Mouse (Mus musculus) heart, postnatal 10 days (tissue): ENCODE measurements around the gene Spata45. TPM values are rescaled to one million over a fixed set of nuclear protein-coding genes. Genes with fewer than 3 reads are reported as not detected.
"Not testable (repeated sequence)": the region's sequence is repeated elsewhere in the genome, so short reads cannot be mapped to it uniquely, and the experiment has no call there.

Source experiments
- DNase-seq, 2 experiments: peaks; one replicate each; pipeline ENCODE4 v3.0.0; 2021
- intact Hi-C: fragments of 180-260 bp; cut with DNase I; formaldehyde crosslinking; loops from one replicate; pipeline ENCODE4 v1.15.1; 2025
- total RNA-seq, 2 experiments: library from RNA; stranded (reverse); gene quantifications; 2 replicates each; pipeline ENCODE4 v1.2.3; 2021

Gene Spata45
- total RNA-seq: not detected

GRCm38 (mm10) chr1:191036554-191037334, at the start of gene Spata45:
TSS of gene Spata45 (plus strand) at chr1:191036639.
- DNase-seq: no peak
- intact Hi-C loops: no loop called here

- intact Hi-C loops: loop anchor here (1.0 to 5.0 kb wide), 2 partner anchors 12 to 47 kb away; no protein-coding TSS in a partner anchor
- no peak for DNase-seq
Measured at GRCm38 (mm10) chr1:190989437-190990082, 46.9 kb upstream of the Spata45 start.

GRCm38 (mm10) chr1:190995548-190995947, 40.9 kb upstream of the Spata45 start:
- peak; percentile 66 to 71 for DNase-seq
- intact Hi-C loops: no loop called here

- intact Hi-C loops: no loop called here
Measured at GRCm38 (mm10) chr1:190996346-190996877, 40.0 kb upstream of the Spata45 start.

GRCm38 (mm10) chr1:190998027-190998426, 38.4 kb upstream of the Spata45 start:
- no peak for DNase-seq
- intact Hi-C loops: no loop called here

More at GRCm38 (mm10) chr1:190996346-190996877, 40.0 kb upstream of the Spata45 start:
- peak in 1 of 2 experiments; percentile 14 for DNase-seq

GRCm38 (mm10) chr1:191000686-191001085, 35.8 kb upstream of the Spata45 start:
- intact Hi-C loops: loop anchor here (5.0 kb wide), 1 partner anchor 77 kb away; no protein-coding TSS in a partner anchor
- no peak for DNase-seq

- intact Hi-C loops: loop anchor here (5.0 kb wide), 1 partner anchor 75 kb away; no protein-coding TSS in a partner anchor
Measured at GRCm38 (mm10) chr1:191002201-191002600, 34.2 kb upstream of the Spata45 start.

GRCm38 (mm10) chr1:191008707-191009106, 27.7 kb upstream of the Spata45 start:
- no peak for DNase-seq
- intact Hi-C loops: no loop called here

More at GRCm38 (mm10) chr1:191002201-191002600, 34.2 kb upstream of the Spata45 start:
- no peak for DNase-seq

- intact Hi-C loops: loop anchor here (5.0 kb wide), 1 partner anchor 118 kb away; no protein-coding TSS in a partner anchor
- no peak for DNase-seq
Measured at GRCm38 (mm10) chr1:191014271-191014670, 22.2 kb upstream of the Spata45 start.

- no peak for DNase-seq
- intact Hi-C loops: no loop called here
Measured at GRCm38 (mm10) chr1:191019803-191020202, 16.6 kb upstream of the Spata45 start.

GRCm38 (mm10) chr1:191020217-191020924, 16.1 kb upstream of the Spata45 start:
- intact Hi-C loops: no loop called here
- no peak for DNase-seq

GRCm38 (mm10) chr1:191021016-191021415, 15.4 kb upstream of the Spata45 start:
- intact Hi-C loops: no loop called here
- no peak for DNase-seq

- intact Hi-C loops: no loop called here
- no peak for DNase-seq
Measured at GRCm38 (mm10) chr1:191023140-191023539, 13.3 kb upstream of the Spata45 start.

- intact Hi-C loops: not testable (repeated sequence)
Measured at GRCm38 (mm10) chr1:191023806-191024205, 12.6 kb upstream of the Spata45 start.

GRCm38 (mm10) chr1:191025016-191026012, 11.1 kb upstream of the Spata45 start:
- intact Hi-C loops: no loop called here
- DNase-seq: peak; percentile 24 to 28

More at GRCm38 (mm10) chr1:191023806-191024205, 12.6 kb upstream of the Spata45 start:
- DNase-seq: not testable (repeated sequence)

GRCm38 (mm10) chr1:191026021-191026713, 10.3 kb upstream of the Spata45 start, which contains the start of gene Flvcr1:
TSS of gene Flvcr1 (minus strand) at chr1:191026158.
- peak; percentile 99 for DNase-seq
- intact Hi-C loops: no loop called here

GRCm38 (mm10) chr1:191030182-191030581, 6.3 kb upstream of the Spata45 start:
- DNase-seq: no peak
- intact Hi-C loops: no loop called here

GRCm38 (mm10) chr1:191030922-191031425, 5.5 kb upstream of the Spata45 start:
- intact Hi-C loops, DNase-seq: not testable (repeated sequence)
